Mouse (Mus musculus): ENCODE data around the gene Tmem223. TPM values are rescaled to one million over a fixed set of nuclear protein-coding genes. Genes with fewer than 3 reads are reported as not detected.

Gene Tmem223
- polyA plus RNA-seq, 1 experiment from 2014 or later, result 178 TPM

DNA sequence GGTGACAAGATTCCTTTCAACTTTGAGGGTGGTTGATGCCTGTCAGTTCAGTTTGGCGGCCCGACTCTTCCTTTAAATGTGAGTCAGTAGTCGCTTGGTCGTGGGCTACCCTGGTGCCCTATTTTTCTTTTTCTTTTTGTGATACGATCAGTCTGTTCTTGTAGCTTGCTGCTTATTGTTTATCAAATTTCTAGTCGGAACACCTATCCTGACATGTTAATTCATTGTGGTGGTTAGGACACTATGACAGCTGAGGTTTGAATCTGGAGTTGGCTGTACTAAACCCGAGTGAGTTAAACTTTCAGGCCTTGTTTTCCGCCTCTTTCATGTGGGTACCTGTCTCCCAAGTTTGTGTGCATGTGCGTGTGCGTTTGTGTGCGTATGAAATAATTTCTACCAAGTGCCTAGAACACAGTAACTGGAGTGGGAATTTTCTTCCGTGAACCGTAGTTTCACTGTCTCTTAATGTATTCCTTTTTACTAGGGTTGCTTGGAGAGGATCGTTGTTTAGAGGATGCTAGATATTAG, 13.3 kb upstream of the Tmem223 start:
- H3K4me2 ChIP-seq (replicated peaks; ENCODE audit: low read depth, low read length), result peak overlapping the region; percentile 73
- H3K9me3 ChIP-seq (ENCODE audit: control insufficient read depth, low read depth, low read length), result no peaks in the 10 kb centered on the region
- H3K9ac ChIP-seq (replicated peaks; ENCODE audit: low read depth, low read length), result peak overlapping the region; percentile 89
- peaks cover 30% of the 10 kb centered on the region for H3K36me3 ChIP-seq (ENCODE audit: control insufficient read depth, insufficient read depth, low read length)
- H3K4me3 ChIP-seq (ENCODE audit: low read depth, low read length), result peak overlapping the region; percentile 68
- H3K4me1 ChIP-seq (ENCODE audit: control insufficient read depth, insufficient read depth, low read length), result peaks cover 6% of the 10 kb centered on the region
- 4% methylated on average over 14 of the region's 14 CpGs for WGBS
- H3K27ac ChIP-seq (ENCODE audit: low read length), result peak overlapping the region; percentile 80
- ATAC-seq (ENCODE audit: insufficient number of reproducible peaks, insufficient read depth, low FRiP score, low read depth), result no peak
- H3K27me3 ChIP-seq (ENCODE audit: control insufficient read depth, insufficient read depth, low read length), result no peaks in the 10 kb centered on the region

GRCm38 (mm10) chr19:8758899-8759298, 11.9 kb upstream of the Tmem223 start:
- Histone ChIP-seq H3K9me3 (ENCODE audit: control insufficient read depth, low read depth, low read length) (no peaks in the 10 kb centered on the region), H3K4me3 (ENCODE audit: low read depth, low read length) (no peak overlapping the region), H3K9ac (replicated peaks; ENCODE audit: low read depth, low read length) (no peak overlapping the region), H3K4me1 (ENCODE audit: control insufficient read depth, insufficient read depth, low read length) (peaks cover 6% of the 10 kb centered on the region), H3K4me2 (replicated peaks; ENCODE audit: low read depth, low read length) (no peak overlapping the region), H3K36me3 (ENCODE audit: control insufficient read depth, insufficient read depth, low read length) (peaks cover 33% of the 10 kb centered on the region), H3K27me3 (ENCODE audit: control insufficient read depth, insufficient read depth, low read length) (no peaks in the 10 kb centered on the region), H3K27ac (ENCODE audit: low read length) (no peak overlapping the region)
- WGBS, result 86% methylated on average over 2 of the region's 2 CpGs
- no peak for ATAC-seq (ENCODE audit: insufficient number of reproducible peaks, insufficient read depth, low FRiP score, low read depth)

DNA sequence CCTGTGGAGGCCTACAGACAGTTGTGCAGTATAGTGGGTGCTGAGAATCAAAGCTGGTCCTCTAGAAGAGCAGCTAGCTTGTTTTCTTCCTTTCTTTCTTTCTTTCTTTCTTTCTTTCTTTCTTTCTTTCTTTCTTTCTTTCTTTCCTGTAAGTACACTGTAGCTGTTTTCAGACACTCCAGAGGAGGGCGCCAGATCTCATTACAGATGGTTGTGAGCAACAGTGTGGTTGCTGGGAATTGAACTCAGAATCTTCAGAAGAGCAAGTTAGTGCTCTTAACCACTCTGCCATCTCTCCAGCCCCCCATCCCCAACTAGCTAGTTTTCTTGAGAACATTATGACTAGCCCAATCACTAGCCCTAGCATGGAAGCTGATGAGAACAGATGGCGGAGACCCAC, 10.0 kb upstream of the Tmem223 start:
- H3K4me2 ChIP-seq (replicated peaks; ENCODE audit: low read depth, low read length), result no peak overlapping the region
- no peak overlapping the region for H3K4me3 ChIP-seq (ENCODE audit: low read depth, low read length)
- H3K36me3 ChIP-seq (ENCODE audit: control insufficient read depth, insufficient read depth, low read length), result peaks cover 38% of the 10 kb centered on the region
- H3K27me3 ChIP-seq (ENCODE audit: control insufficient read depth, insufficient read depth, low read length), result no peaks in the 10 kb centered on the region
- H3K9me3 ChIP-seq (ENCODE audit: control insufficient read depth, low read depth, low read length), result peaks cover 10% of the 10 kb centered on the region; the same call in 1 of the 2 replicates
- 90% methylated on average over 2 of the region's 2 CpGs for WGBS
- no peak for ATAC-seq (ENCODE audit: insufficient number of reproducible peaks, insufficient read depth, low FRiP score, low read depth)
- no peak overlapping the region for H3K27ac ChIP-seq (ENCODE audit: low read length)
- no peak overlapping the region for H3K9ac ChIP-seq (replicated peaks; ENCODE audit: low read depth, low read length)
- H3K4me1 ChIP-seq (ENCODE audit: control insufficient read depth, insufficient read depth, low read length), result peaks cover 6% of the 10 kb centered on the region

DNA sequence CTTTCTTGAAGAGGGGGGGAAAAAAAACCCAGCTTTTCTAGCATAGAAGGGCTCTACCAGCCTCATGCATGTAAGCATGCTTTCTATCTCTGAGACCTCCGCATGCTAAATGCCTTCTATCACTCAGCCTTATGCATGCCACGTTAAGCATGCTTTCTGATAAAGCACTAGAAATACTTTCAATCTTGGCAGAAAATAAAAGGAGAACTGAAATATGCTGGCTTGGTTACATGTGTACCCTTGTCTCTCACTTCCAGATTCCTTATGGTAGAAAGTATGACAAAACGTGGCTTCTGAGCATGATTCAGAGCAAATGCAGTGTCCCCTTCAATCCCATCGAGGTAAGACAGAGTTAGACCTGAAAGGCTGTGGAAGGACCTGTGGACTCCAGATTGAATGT, 7.5 kb upstream of the Tmem223 start:
- H3K4me3 ChIP-seq (ENCODE audit: low read depth, low read length), result no peak overlapping the region
- H3K9me3 ChIP-seq (ENCODE audit: control insufficient read depth, low read depth, low read length), result peaks cover 10% of the 10 kb centered on the region; the same call in 1 of the 2 replicates
- H3K4me2 ChIP-seq (replicated peaks; ENCODE audit: low read depth, low read length), result no peak overlapping the region
- no peak for ATAC-seq (ENCODE audit: insufficient number of reproducible peaks, insufficient read depth, low FRiP score, low read depth)
- H3K4me1 ChIP-seq (ENCODE audit: control insufficient read depth, insufficient read depth, low read length), result peaks cover 1% of the 10 kb centered on the region
- no peak overlapping the region for H3K27ac ChIP-seq (ENCODE audit: low read length)
- no peaks in the 10 kb centered on the region for H3K27me3 ChIP-seq (ENCODE audit: control insufficient read depth, insufficient read depth, low read length)
- 93% methylated on average over 4 of the region's 4 CpGs for WGBS
- peaks cover 63% of the 10 kb centered on the region for H3K36me3 ChIP-seq (ENCODE audit: control insufficient read depth, insufficient read depth, low read length)
- H3K9ac ChIP-seq (replicated peaks; ENCODE audit: low read depth, low read length), result no peak overlapping the region

- Histone ChIP-seq H3K4me1 (ENCODE audit: control insufficient read depth, insufficient read depth, low read length) (no peaks in the 10 kb centered on the region), H3K9me3 (ENCODE audit: control insufficient read depth, low read depth, low read length) (peaks cover 10% of the 10 kb centered on the region; the same call in 1 of the 2 replicates), H3K9ac (replicated peaks; ENCODE audit: low read depth, low read length) (no peak overlapping the region), H3K27me3 (ENCODE audit: control insufficient read depth, insufficient read depth, low read length) (no peaks in the 10 kb centered on the region), H3K27ac (ENCODE audit: low read length) (no peak overlapping the region), H3K4me2 (replicated peaks; ENCODE audit: low read depth, low read length) (no peak overlapping the region), H3K36me3 (ENCODE audit: control insufficient read depth, insufficient read depth, low read length) (peaks cover 81% of the 10 kb centered on the region), H3K4me3 (ENCODE audit: low read depth, low read length) (no peak overlapping the region)
- no peak for ATAC-seq (ENCODE audit: insufficient number of reproducible peaks, insufficient read depth, low FRiP score, low read depth)
- WGBS, result 96% methylated on average over 9 of the region's 9 CpGs
Observed at GRCm38 (mm10) chr19:8765562-8765961, 5.2 kb upstream of the Tmem223 start.

GRCm38 (mm10) chr19:8772996-8773395, 2.2 kb downstream of the Tmem223 start:
- Histone ChIP-seq H3K9ac (replicated peaks; ENCODE audit: low read depth, low read length) (no peak overlapping the region), H3K27ac (ENCODE audit: low read length) (no peak overlapping the region; the same call in 1 of the 2 replicates), H3K27me3 (ENCODE audit: control insufficient read depth, insufficient read depth, low read length) (no peaks in the 10 kb centered on the region), H3K4me1 (ENCODE audit: control insufficient read depth, insufficient read depth, low read length) (peaks cover 19% of the 10 kb centered on the region), H3K9me3 (ENCODE audit: control insufficient read depth, low read depth, low read length) (no peaks in the 10 kb centered on the region), H3K36me3 (ENCODE audit: control insufficient read depth, insufficient read depth, low read length) (peaks cover 33% of the 10 kb centered on the region), H3K4me3 (ENCODE audit: low read depth, low read length) (peak overlapping the region; percentile 75), H3K4me2 (replicated peaks; ENCODE audit: low read depth, low read length) (peak overlapping the region; percentile 98)
- ATAC-seq (ENCODE audit: insufficient number of reproducible peaks, insufficient read depth, low FRiP score, low read depth), result no peak
- WGBS, result 74% methylated on average over 5 of the region's 5 CpGs

GRCm38 (mm10) chr19:8773409-8773808, 2.6 kb downstream of the Tmem223 start:
- Histone ChIP-seq H3K4me3 (ENCODE audit: low read depth, low read length) (peak overlapping the region; percentile 75), H3K9ac (replicated peaks; ENCODE audit: low read depth, low read length) (peak overlapping the region; percentile 94), H3K9me3 (ENCODE audit: control insufficient read depth, low read depth, low read length) (no peaks in the 10 kb centered on the region), H3K4me2 (replicated peaks; ENCODE audit: low read depth, low read length) (peak overlapping the region; percentile 98), H3K27me3 (ENCODE audit: control insufficient read depth, insufficient read depth, low read length) (no peaks in the 10 kb centered on the region), H3K36me3 (ENCODE audit: control insufficient read depth, insufficient read depth, low read length) (peaks cover 33% of the 10 kb centered on the region), H3K27ac (ENCODE audit: low read length) (peak overlapping the region; percentile 98), H3K4me1 (ENCODE audit: control insufficient read depth, insufficient read depth, low read length) (peaks cover 19% of the 10 kb centered on the region)
- no peak for ATAC-seq (ENCODE audit: insufficient number of reproducible peaks, insufficient read depth, low FRiP score, low read depth)
- 58% methylated on average over 6 of the region's 6 CpGs for WGBS

- no peaks in the 10 kb centered on the region for H3K27me3 ChIP-seq (ENCODE audit: control insufficient read depth, insufficient read depth, low read length)
- H3K9ac ChIP-seq (replicated peaks; ENCODE audit: low read depth, low read length), result peak within 1 kb of the TSS; percentile 94
- H3K27ac ChIP-seq (ENCODE audit: low read length), result peak within 1 kb of the TSS; percentile 98
- no peaks in the 10 kb centered on the region for H3K9me3 ChIP-seq (ENCODE audit: control insufficient read depth, low read depth, low read length)
- H3K4me3 ChIP-seq (ENCODE audit: low read depth, low read length), result peak within 1 kb of the TSS; percentile 75
- peak within 1 kb of the TSS; percentile 98 for H3K4me2 ChIP-seq (replicated peaks; ENCODE audit: low read depth, low read length)
- under 1% methylated on average over 66 of the region's 68 CpGs for WGBS
- peak; percentile 92 for ATAC-seq (ENCODE audit: insufficient number of reproducible peaks, insufficient read depth, low FRiP score, low read depth)
- H3K36me3 ChIP-seq (ENCODE audit: control insufficient read depth, insufficient read depth, low read length), result peaks cover 29% of the 10 kb centered on the region
- peaks cover 19% of the 10 kb centered on the region for H3K4me1 ChIP-seq (ENCODE audit: control insufficient read depth, insufficient read depth, low read length)
Observed at GRCm38 (mm10) chr19:8774086-8774835, 3.5 kb downstream of the Tmem223 start, which contains the start of gene Tmem179b. TSS of gene Tmem179b (minus strand) at chr19:8774467.

Measured in stomach, embryonic 14.5 days (tissue).